Mouse (Mus musculus) urinary bladder, postnatal 36 days (tissue): ENCODE results near the gene Prkca.

Experiments used
- DNase-seq, 2 experiments: peaks; one replicate each; pipeline ENCODE4 v3.0.0; 2022; ENCODE audit warnings: low spot score in 2 of 2, mixed read lengths in 1 of 2

Gene Prkca

DNA sequence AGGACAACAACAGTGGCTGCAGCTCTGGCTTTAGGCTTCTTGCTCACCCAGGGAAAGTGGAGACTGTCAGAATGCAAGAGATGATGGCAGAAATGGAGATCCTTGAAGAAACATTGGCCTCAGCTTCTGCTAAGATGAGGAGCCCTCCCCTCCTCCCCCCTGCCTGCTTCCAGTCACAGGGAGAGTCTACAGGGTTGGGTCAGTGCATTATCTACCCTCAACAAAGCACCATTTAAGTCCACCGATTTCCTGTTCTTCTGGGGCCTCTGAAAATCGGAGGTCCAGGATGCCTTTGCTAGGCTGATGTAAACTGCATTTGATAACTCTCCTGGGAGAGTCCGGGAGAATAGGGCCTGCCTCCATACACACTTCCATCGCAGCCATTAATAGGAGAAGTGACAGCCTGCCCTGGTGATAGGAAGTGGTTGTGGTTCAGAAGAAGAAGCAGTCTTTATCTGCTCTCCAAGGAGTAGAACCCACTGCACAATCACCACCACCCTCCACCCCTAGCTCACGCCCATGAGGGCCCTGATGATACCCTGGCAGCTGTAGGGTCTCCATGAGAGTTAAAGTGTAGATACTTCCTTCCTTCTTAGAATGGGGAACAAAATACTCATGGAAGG is 108.5 kb downstream of the Prkca start:
- DNase-seq, result no peak

DNA sequence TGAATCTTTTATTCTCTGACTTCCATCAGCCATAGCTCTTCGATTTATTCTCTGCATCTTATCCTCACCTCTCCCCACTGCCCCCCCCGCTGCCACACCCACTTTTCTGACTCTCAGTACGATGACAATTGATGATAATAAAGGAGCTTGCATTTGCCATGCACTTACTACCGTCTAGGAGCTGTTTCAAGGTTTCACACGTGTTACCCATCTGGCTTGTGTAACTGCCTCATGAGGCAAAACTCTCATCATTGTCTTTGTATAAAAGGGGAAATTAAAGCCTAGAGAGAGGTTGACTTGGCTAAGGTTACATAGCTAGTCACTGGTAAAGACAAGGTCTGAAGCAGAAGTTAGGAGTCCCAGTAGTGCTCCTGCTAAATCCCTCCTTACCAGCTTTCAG is 110.7 kb downstream of the Prkca start:
- DNase-seq, result no peak

DNA sequence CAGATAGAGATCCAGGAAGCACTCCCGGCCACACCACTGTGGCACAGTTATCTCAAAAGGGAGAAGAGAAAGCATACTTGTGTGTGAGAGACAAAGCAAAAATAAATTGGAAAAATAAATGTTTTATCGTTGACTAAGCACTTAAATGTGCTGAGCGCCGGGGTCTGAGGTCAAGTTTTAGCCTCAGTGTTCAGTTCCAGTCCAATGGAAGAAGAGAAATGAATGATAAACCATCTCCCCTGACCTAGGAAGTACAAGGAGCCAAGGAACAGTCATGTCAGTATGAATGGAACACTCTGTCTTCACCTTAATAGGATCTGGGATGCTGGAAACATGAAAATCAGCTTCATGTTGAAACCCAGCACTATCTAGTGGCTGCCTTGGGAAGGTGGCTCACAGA is 113.6 kb downstream of the Prkca start:
- DNase-seq, result no peak

DNA sequence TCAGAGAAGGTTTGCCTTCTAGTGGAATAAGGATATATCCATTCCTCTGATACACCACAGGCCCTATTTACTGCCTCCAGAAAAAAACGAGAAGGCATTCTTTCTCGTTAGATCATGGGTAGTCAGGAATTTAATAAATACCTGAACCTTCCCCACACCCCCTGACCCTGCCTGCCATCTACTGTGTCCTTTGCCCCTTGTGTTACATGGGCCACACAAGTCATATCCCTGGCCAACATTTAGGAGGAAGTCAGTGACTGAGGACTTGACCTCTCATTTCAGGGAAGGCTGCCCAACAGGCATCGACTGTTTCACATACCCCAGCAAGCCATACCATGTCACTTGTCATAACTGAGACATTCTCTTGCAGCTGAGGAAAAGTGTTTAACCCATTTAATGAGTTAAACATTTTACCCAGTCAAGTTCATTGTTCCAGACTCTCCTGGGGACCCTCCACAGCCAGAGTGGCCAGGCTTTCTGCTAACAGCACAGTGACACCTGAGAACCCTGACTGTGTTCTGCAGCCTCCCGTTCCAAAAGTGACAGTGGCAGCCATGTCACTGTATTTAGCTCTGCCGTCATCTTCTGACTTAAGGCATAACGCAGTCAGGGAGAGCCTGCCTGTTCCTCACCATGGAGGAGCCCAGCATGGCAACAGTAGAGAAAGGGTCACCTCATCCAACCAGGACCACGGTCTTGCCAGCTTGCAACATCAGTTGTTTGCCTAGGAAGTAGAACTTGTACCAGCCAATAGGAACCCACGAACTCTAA is 114.4 kb downstream of the Prkca start:
- DNase-seq, result no peak

- no peak for DNase-seq
Observed at GRCm38 (mm10) chr11:108228497-108228896, 115.2 kb downstream of the Prkca start.

GRCm38 (mm10) chr11:108226248-108226647 is 117.5 kb downstream of the Prkca start:
- no peak for DNase-seq

DNA sequence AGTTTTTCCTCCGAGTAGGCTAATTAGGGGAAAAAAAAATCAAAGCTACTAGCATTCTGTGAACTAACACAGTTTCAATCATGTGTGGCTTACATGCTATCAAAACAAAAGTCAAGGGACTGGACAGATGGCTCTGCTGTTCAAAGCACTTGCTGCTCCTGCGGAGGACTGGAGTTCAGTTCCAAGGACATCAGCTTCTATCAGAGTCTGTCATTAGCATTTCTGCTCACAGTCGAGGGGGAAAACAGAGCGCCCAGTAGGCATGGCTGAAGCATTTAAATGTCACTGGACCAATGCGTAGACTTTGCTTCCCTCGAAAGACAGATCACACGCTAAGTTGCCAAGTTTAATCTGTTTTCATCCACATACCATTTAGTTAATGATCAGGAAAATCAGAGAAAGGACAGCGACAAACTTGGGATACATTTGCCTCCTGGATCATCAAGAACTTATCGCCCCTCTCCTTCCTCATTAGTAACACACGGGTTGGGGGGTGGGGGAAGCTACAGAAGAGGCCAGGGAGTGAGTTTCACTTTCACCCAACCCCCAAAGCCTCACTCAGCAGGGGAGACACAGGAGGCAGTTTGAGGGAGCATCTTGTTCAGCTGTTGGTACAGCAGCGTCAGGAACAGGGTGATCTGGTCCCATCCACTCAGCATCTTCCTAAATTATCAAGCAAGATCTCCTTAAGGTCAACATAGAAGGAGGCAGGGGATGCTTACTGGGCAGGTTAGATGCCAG is 119.3 kb downstream of the Prkca start:
- DNase-seq, result no peak

- no peak for DNase-seq
Observed at GRCm38 (mm10) chr11:108223613-108224232, 120.0 kb downstream of the Prkca start.

DNA sequence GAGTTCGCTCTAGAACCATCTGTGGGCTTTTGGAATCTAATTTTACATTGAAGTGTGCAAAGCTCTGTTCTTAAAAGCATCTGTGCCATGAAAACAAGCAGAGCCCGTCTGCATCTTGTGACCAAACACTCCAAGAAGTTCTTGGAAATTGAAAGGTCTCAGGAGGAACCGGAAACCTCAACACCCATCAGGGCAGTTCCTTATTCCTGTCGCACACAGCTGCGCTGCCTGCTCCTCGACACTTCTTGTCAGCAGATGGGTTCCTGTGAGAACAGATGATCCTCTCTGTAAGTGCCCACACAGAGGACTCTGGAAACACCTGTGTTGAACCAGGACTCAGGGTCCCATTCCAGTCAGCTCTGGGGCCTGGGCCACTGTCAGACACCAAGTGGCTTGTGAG is 120.6 kb downstream of the Prkca start:
- DNase-seq, result no peak

DNA sequence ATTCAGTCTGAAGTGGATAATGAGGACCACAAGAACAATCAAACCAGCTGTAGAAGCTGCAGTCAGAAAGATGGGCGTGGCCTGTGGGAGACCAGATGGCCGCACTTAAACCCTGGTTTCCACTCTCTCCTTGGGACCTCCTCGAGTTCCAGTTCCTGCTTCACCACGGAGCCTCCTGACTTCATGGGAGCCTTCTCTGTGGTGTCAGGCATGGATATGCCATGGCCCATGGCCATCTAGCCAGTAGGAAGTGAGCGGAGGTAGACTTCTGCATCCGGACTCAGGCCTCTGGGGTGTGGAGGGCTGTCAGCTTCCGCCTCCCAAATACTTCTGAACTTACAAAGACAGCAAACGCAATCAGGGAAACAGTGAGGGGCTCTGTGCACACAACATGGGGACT is 121.1 kb downstream of the Prkca start:
- DNase-seq, result peak in 1 of 2 experiments; percentile 16

- no peak for DNase-seq
Observed at GRCm38 (mm10) chr11:108222026-108222425, 121.7 kb downstream of the Prkca start.

- DNase-seq, result peak in 1 of 2 experiments; percentile 12
Observed at GRCm38 (mm10) chr11:108221124-108221835, 122.4 kb downstream of the Prkca start.

- DNase-seq, result no peak
Observed at GRCm38 (mm10) chr11:108220605-108221004, 123.1 kb downstream of the Prkca start.

- DNase-seq, result peak; percentile 38 to 49
Observed at GRCm38 (mm10) chr11:108217043-108217442, 126.7 kb downstream of the Prkca start.

GRCm38 (mm10) chr11:108216064-108216463 is 127.7 kb downstream of the Prkca start:
- DNase-seq, result no peak

GRCm38 (mm10) chr11:108215466-108215865 is 128.3 kb downstream of the Prkca start:
- peak; percentile 58 to 75 for DNase-seq

GRCm38 (mm10) chr11:108214521-108215223 is 129.1 kb downstream of the Prkca start:
- no peak for DNase-seq

GRCm38 (mm10) chr11:108213783-108214182 is 129.9 kb downstream of the Prkca start:
- no peak for DNase-seq

GRCm38 (mm10) chr11:108212638-108213037 is 131.1 kb downstream of the Prkca start:
- no peak for DNase-seq

DNA sequence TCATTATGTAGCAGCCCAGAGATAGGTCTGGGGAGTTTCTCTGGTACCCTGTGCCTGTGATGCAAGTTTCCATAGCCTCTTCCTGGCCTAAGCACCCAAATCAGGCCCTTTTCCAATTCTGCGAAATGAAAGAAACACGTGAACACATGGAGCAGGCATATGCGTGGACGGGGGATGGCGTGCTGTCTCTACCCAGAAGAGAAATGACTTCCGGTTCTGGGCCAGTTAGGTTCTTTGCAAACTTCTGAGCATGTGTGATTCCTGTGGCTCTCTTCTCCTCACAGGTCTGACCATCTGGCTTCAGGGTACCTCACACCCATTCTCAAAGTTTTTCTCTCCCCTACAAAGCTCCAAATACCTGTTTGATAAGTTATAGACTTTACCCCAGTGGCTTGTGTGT is 131.7 kb downstream of the Prkca start:
- DNase-seq, result no peak

DNA sequence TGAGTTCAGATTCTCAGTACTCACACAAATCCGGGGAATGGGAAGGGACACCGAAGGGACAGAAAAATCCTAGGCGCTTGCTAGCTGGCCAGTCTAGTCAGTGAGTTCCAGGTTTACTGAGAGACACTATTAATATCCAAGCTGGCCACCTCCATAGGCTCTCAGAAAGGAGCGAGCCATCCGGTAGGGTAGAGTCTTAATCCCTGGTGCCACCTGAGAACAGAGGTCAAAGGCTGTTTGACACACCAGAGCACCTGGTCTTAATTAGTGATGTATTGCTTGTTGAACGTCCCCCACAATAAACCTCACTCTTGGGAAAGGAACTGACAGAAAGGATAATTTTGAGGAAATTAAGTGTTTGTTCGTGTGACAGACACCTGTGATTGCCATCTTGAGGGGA is 133.0 kb downstream of the Prkca start:
- DNase-seq, result no peak
